Comparison of ENCODE assay signal across 8 mouse cellular contexts in the genomic region with DNA sequence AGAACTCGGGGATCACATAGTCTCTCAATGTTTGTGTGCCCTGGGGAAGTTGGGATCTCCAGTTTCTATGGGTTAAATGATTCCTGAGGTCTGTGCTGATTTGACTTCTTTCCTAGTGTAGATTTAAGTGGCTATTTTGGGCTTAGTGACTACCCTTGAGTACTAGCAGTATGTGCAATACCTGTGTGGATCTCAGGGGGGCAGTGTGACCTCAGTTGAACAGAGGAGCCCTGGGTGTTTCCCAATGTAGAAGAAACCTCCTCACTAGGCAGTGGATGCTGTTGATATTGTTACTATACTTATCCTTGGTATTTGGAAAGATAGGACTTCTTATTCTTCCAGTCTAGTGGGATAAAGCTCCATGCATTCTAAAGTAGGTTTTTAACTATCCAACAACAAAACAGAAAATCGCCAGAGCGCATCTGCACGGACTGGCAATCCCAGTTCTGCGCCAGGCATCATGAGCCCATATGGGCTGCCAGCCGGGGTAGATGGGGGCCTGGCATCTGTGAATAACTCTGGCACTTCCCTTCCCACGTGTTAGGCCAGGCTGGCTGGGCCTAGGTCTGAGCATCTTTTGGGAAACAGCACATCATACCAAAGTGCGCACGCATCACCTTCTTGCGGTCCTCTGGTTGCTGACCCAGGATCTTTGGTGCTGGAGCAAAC.
A peak's percentile ranks its signal among the peaks of the same experiment; 100 is the strongest.
DNase-seq lines count a peak whose midpoint lies in the region; ATAC-seq and TF ChIP-seq lines count a peak whose summit lies in the region.

No protein-coding gene starts in this region.

- H3K27me3 ChIP-seq in spleen, adult 2 months (ENCODE audit: control insufficient read depth, insufficient read depth, low read length): no peaks in the 10 kb centered on the region

- intact Hi-C loops in gastrocnemius, adult 2 months (cut with DNase I): no loop called here

- 92% methylated on average over 10 of the region's 10 CpGs for WGBS in spleen, adult 2 months

- no peaks in the 10 kb centered on the region for H3K4me1 ChIP-seq in spleen, adult 2 months (ENCODE audit: control insufficient read depth, insufficient read depth, insufficient read length)

- TF ChIP-seq CTCF in gastrocnemius, adult 2 months (IDR thresholded peaks at IDR 0.05): peak; percentile 54
- TF ChIP-seq CTCF in spleen, adult 2 months (IDR thresholded peaks at IDR 0.05; ENCODE audit: extremely low read depth, insufficient read depth, insufficient read length, insufficient replicate concordance): peak; percentile 4; the same call in 1 of the 2 replicates

- peaks cover 2% of the 10 kb centered on the region; the same call in 1 of the 2 replicates for H3K36me3 ChIP-seq in spleen, adult 2 months (ENCODE audit: control insufficient read depth, insufficient read depth, low read length)

- TF ChIP-seq POLR2A in spleen, adult 2 months (IDR thresholded peaks at IDR 0.05; ENCODE audit: low read depth, low read length): no peak

- H3K4me3 ChIP-seq in gastrocnemius, adult 2 months: no peak overlapping the region
- H3K4me3 ChIP-seq in spleen, adult 2 months (ENCODE audit: extremely low read depth, insufficient read depth, insufficient read length): no peak overlapping the region

- peak; percentile 59 for DNase-seq in gastrocnemius, adult 2 months
- no peak for DNase-seq in gastrocnemius, postnatal 25 days
- peak in 1 of 2 experiments; percentile 29 for DNase-seq in spleen, adult 2 months (ENCODE audit: low read depth in 1 of 2, low spot score in 2 of 2)
- no peak for DNase-seq in spleen, adult 12 weeks (ENCODE audit: low spot score)
- DNase-seq in cerebellum, postnatal 36 days: peak; percentile 49 to 51
- DNase-seq in kidney, postnatal 14 days: peak; percentile 39
- no peak for DNase-seq in urinary bladder, postnatal 4 days (ENCODE audit: low spot score in 2 of 2)

- H3K27ac ChIP-seq in gastrocnemius, adult 2 months: no peak overlapping the region
- no peak overlapping the region for H3K27ac ChIP-seq in spleen, adult 2 months (ENCODE audit: insufficient read depth, low read length)

- ATAC-seq in megakaryocyte progenitor cell, adult 5-6 weeks (replicated peaks; ENCODE audit: poor library complexity): peak; percentile 97

Comparison
In these comparisons a context has a peak if more than half of its experiments do, and no peak if none do; other contexts are left out.
1. DNase-seq: peak in gastrocnemius, adult 2 months (single experiment), cerebellum, postnatal 36 days (2 of 2) and kidney, postnatal 14 days (single experiment); none in gastrocnemius, postnatal 25 days (single experiment), spleen, adult 12 weeks (single experiment) and urinary bladder, postnatal 4 days (0 of 2).